ENCODE assay signal across 14 mouse cellular contexts in genomic region chr9:99419951-99420701, GRCm38 (mm10). TPM values are rescaled to one million over a fixed set of nuclear protein-coding genes. Genes with fewer than 3 reads are reported as not detected.
"Had no signal": no experiment of that assay in that cellular context is flagged by ENCODE, and none has a peak within 500 bp of the region (broad histone marks: within the 10 kb centered on the region; RNA-seq: fewer than 3 reads in every experiment).

No protein-coding gene starts in this region.

- H3K27ac ChIP-seq: kidney, embryonic 15.5 days; limb, embryonic 15.5 days; liver, embryonic 13.5 days; macrophage; midbrain, embryonic 12.5 days had no signal

- H3K27me3 ChIP-seq: kidney, embryonic 15.5 days; limb, embryonic 15.5 days; liver, embryonic 13.5 days; midbrain, embryonic 12.5 days had no signal

- H3K9me3 ChIP-seq: kidney, embryonic 15.5 days; limb, embryonic 15.5 days; liver, embryonic 13.5 days; midbrain, embryonic 12.5 days had no signal

- H3K36me3 ChIP-seq: kidney, embryonic 15.5 days; limb, embryonic 15.5 days; liver, embryonic 13.5 days; midbrain, embryonic 12.5 days had no signal

- H3K4me3 ChIP-seq: kidney, embryonic 15.5 days; limb, embryonic 15.5 days; liver, embryonic 13.5 days; midbrain, embryonic 12.5 days had no signal

- DNase-seq: kidney, adult 2 months; kidney, postnatal 14 days; layer of hippocampus, adult 9-11 months; layer of hippocampus, postnatal 36 days; liver, embryonic 13.5 days; liver, postnatal 0 days; right cerebral cortex, postnatal 14 days; thymus, postnatal 14 days had no signal

RNA-seq across cellular contexts. Expression of gene Mras, which starts 17.1 kb away (rescaled TPM):
- total RNA-seq: megakaryocyte-erythroid progenitor cell, adult 5-6 weeks had no signal

RNA-seq across cellular contexts. Expression of gene Nme9, which starts 31.1 kb away (rescaled TPM):
- total RNA-seq: left cerebral cortex, postnatal 25 days had no signal
